Mouse (Mus musculus) regulatory T cell (primary cell): ENCODE data around the gene Ube2v1.

Source experiments
- in situ Hi-C: fragments of 300-600 bp; cut with MboI, MseI; formaldehyde crosslinking; loops from one replicate; pipeline ENCODE4 v1.15.1; 2025; ENCODE audit warnings: high pct_unique_total_duplicates

Gene Ube2v1

GRCm38 (mm10) chr2:167594444-167594934 is 37.4 kb downstream of the Ube2v1 start:
- in situ Hi-C loops = no loop called here

GRCm38 (mm10) chr2:167593551-167594250 is 38.2 kb downstream of the Ube2v1 start:
- in situ Hi-C loops = no loop called here

GRCm38 (mm10) chr2:167588774-167589577 is 42.9 kb downstream of the Ube2v1 start:
- in situ Hi-C loops = no loop called here

- in situ Hi-C loops = no loop called here
Measured at GRCm38 (mm10) chr2:167586976-167587375, 44.9 kb downstream of the Ube2v1 start.

- in situ Hi-C loops = no loop called here
Measured at GRCm38 (mm10) chr2:167586041-167586440, 45.9 kb downstream of the Ube2v1 start.

GRCm38 (mm10) chr2:167585273-167585672 is 46.6 kb downstream of the Ube2v1 start:
- in situ Hi-C loops = no loop called here

- in situ Hi-C loops = no loop called here
Measured at GRCm38 (mm10) chr2:167583161-167583952, 48.5 kb downstream of the Ube2v1 start.

- in situ Hi-C loops = no loop called here
Measured at GRCm38 (mm10) chr2:167578521-167578920, 53.4 kb downstream of the Ube2v1 start.

- in situ Hi-C loops = no loop called here
Measured at GRCm38 (mm10) chr2:167577186-167577785, 54.6 kb downstream of the Ube2v1 start.

GRCm38 (mm10) chr2:167576121-167576620 is 55.7 kb downstream of the Ube2v1 start:
- in situ Hi-C loops = no loop called here

- in situ Hi-C loops = no loop called here
Measured at GRCm38 (mm10) chr2:167575581-167575980, 56.3 kb downstream of the Ube2v1 start.

- in situ Hi-C loops = no loop called here
Measured at GRCm38 (mm10) chr2:167574814-167575213, 57.1 kb downstream of the Ube2v1 start.

GRCm38 (mm10) chr2:167571442-167572220 is 60.3 kb downstream of the Ube2v1 start:
- in situ Hi-C loops = no loop called here

GRCm38 (mm10) chr2:167570815-167571214 is 61.1 kb downstream of the Ube2v1 start:
- in situ Hi-C loops = no loop called here

GRCm38 (mm10) chr2:167569934-167570651 is 61.8 kb downstream of the Ube2v1 start:
- in situ Hi-C loops = no loop called here

- in situ Hi-C loops = no loop called here
Measured at GRCm38 (mm10) chr2:167568112-167568511, 63.8 kb downstream of the Ube2v1 start.

- in situ Hi-C loops = no loop called here
Measured at GRCm38 (mm10) chr2:167565682-167566081, 66.2 kb downstream of the Ube2v1 start.

- in situ Hi-C loops = no loop called here
Measured at GRCm38 (mm10) chr2:167565312-167565656, 66.6 kb downstream of the Ube2v1 start.

- in situ Hi-C loops = no loop called here
Measured at GRCm38 (mm10) chr2:167564551-167565311, 67.2 kb downstream of the Ube2v1 start.
